Mouse (Mus musculus): ENCODE data around the gene Ccl27a. TPM values are rescaled to one million over a fixed set of nuclear protein-coding genes. Genes with fewer than 3 reads are reported as not detected.

Ccl27a gene
- polyA plus RNA-seq, 1 experiment from 2014 or later: 73.5 TPM

Other genes starting within 250 kb of the Ccl27a start
- gene Fam219a, start 204.7 kb downstream of the Ccl27a start, polyA plus RNA-seq (2014; fragmentation: Nextera tagmentation; extraction: Ambion mirVana): 8.5 and 8.8 TPM in 2 replicates
- gene Dnaic1, start 204.5 kb downstream of the Ccl27a start, polyA plus RNA-seq (2014; fragmentation: Nextera tagmentation; extraction: Ambion mirVana): 1.7 and 1.9 TPM in 2 replicates
- gene Enho, start 133.9 kb downstream of the Ccl27a start, polyA plus RNA-seq (2014; fragmentation: Nextera tagmentation; extraction: Ambion mirVana): 30.4 and 32.9 TPM in 2 replicates
- 25.7 and 33.8 TPM in 2 replicates for gene Cntfr, start 77.2 kb downstream of the Ccl27a start, polyA plus RNA-seq (2014; fragmentation: Nextera tagmentation; extraction: Ambion mirVana)
- 55.2 and 57.9 TPM in 2 replicates for gene Il11ra1, start 74.3 kb downstream of the Ccl27a start, polyA plus RNA-seq (2014; fragmentation: Nextera tagmentation; extraction: Ambion mirVana)
- 69.3 and 85.9 TPM in 2 replicates for gene Rpp25l, start 60.7 kb downstream of the Ccl27a start, polyA plus RNA-seq (2014; fragmentation: Nextera tagmentation; extraction: Ambion mirVana)
- 154 and 155 TPM in 2 replicates for gene Dctn3, start 51.1 kb downstream of the Ccl27a start, polyA plus RNA-seq (2014; fragmentation: Nextera tagmentation; extraction: Ambion mirVana)
- 0.72 and 1.8 TPM in 2 replicates for gene Arid3c, start 43.1 kb downstream of the Ccl27a start, polyA plus RNA-seq (2014; fragmentation: Nextera tagmentation; extraction: Ambion mirVana)
- gene Galt, start 19.0 kb downstream of the Ccl27a start, polyA plus RNA-seq (2014; fragmentation: Nextera tagmentation; extraction: Ambion mirVana): 19.5 and 19.7 TPM in 2 replicates
- gene Sigmar1, start 18.1 kb downstream of the Ccl27a start, polyA plus RNA-seq (2014; fragmentation: Nextera tagmentation; extraction: Ambion mirVana): 67.5 and 70.8 TPM in 2 replicates
- not detected in 2 replicates for gene Gm21541, start 129.4 kb upstream of the Ccl27a start, polyA plus RNA-seq (2014; fragmentation: Nextera tagmentation; extraction: Ambion mirVana)
- 2.4 TPM in 2 replicates for gene Gm20878, start 167.3 kb upstream of the Ccl27a start, polyA plus RNA-seq (2014; fragmentation: Nextera tagmentation; extraction: Ambion mirVana)
- gene Fam205a4, start 191.8 kb upstream of the Ccl27a start, polyA plus RNA-seq (2014; fragmentation: Nextera tagmentation; extraction: Ambion mirVana): 0.06 and 0.14 TPM in 2 replicates